Mouse (Mus musculus): ENCODE data around the gene Pde6g.

The Pde6g gene

GRCm38 (mm10) chr11:120453306-120453705 lies at the start of gene Pde6g:
TSS of gene Pde6g (minus strand) at chr11:120453500.
- DNase-seq (ENCODE audit: low read depth, low spot score), result no peak

GRCm38 (mm10) chr11:120501701-120502100 lies 48.4 kb upstream of the Pde6g start:
- no peak for DNase-seq (ENCODE audit: low read depth, low spot score)

- no peak for DNase-seq (ENCODE audit: low read depth, low spot score)
Observed at GRCm38 (mm10) chr11:120501018-120501417, 47.7 kb upstream of the Pde6g start.

GRCm38 (mm10) chr11:120500357-120500756 lies 47.1 kb upstream of the Pde6g start:
- DNase-seq (ENCODE audit: low read depth, low spot score), result no peak

GRCm38 (mm10) chr11:120499894-120500293 lies 46.6 kb upstream of the Pde6g start:
- no peak for DNase-seq (ENCODE audit: low read depth, low spot score)

DNA sequence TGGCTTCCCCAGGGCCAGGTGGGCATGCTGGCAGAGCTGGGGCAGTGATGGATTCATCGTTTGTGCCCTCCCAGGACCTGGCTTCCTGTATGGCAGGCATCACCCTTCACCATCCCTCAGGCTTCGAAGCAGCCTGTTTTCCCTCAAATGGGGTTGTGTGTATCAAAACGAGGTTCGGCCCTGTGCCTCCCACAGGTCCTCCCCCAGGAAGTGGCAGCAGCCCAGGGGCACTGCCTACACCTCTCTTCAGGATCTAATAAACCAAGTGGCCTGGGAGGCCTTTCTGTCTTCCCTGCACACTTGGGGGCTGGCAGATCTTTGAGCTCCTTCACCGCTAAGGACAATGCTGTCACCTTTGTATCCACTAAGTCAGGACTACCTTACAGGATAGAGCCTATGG lies 45.6 kb upstream of the Pde6g start:
- no peak for DNase-seq (ENCODE audit: low read depth, low spot score)

DNA sequence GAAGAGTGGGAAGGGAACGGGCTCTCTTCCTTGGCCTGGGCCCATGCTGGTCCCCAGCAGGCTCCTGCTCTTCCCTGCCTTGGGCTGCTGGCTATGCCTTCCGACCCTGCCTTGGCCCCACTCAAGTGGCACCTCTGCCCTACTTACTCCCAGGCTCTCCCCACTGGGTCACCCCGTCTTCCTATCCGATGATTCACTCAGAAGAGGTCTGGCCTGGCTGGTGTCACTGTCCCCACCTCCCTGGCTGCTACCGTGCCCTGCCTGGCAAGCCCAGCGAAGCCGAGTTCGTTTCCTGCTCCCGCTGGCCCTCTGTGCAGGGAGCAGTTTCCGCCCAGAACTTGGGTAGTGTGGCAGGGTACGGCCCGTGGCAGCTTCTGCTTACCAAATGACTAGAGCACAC lies 44.9 kb upstream of the Pde6g start:
- DNase-seq (ENCODE audit: low read depth, low spot score), result no peak

- no peak for DNase-seq (ENCODE audit: low read depth, low spot score)
Observed at GRCm38 (mm10) chr11:120497436-120497835, 44.1 kb upstream of the Pde6g start.

DNA sequence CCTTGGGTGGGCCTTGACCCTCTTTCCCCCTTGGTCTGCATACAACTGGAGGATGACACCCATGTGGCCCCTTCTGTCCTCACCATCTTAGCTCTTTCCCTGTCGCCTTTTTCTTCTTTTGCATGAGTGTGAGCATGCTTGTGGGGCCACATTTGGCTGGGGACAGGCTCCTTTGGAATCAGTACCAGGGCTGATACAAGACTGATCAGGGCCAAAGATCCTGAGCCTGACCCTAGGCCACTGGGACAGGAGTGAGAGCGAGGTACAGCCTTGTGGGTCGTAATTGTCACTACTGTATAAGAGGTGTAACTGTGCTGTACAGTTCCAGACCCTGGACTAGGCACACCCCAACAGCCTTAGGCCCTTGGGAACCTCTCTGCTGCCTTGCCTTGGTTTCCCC lies 40.6 kb upstream of the Pde6g start:
- no peak for DNase-seq (ENCODE audit: low read depth, low spot score)

GRCm38 (mm10) chr11:120493351-120493750 lies 40.1 kb upstream of the Pde6g start:
- no peak for DNase-seq (ENCODE audit: low read depth, low spot score)

GRCm38 (mm10) chr11:120492878-120493203 lies 39.5 kb upstream of the Pde6g start:
- DNase-seq (ENCODE audit: low read depth, low spot score), result peak; percentile 22

- peak; percentile 58 for DNase-seq (ENCODE audit: low read depth, low spot score)
Observed at GRCm38 (mm10) chr11:120492024-120492877, 39.0 kb upstream of the Pde6g start.

GRCm38 (mm10) chr11:120491317-120492023 lies 38.2 kb upstream of the Pde6g start, which contains the start of gene Slc25a10:
TSS of gene Slc25a10 (plus strand) at chr11:120491840.
- DNase-seq (ENCODE audit: low read depth, low spot score), result peak; percentile 91

GRCm38 (mm10) chr11:120490291-120491046 lies 37.2 kb upstream of the Pde6g start:
- no peak for DNase-seq (ENCODE audit: low read depth, low spot score)

- peak; percentile 91 for DNase-seq (ENCODE audit: low read depth, low spot score)
Observed at GRCm38 (mm10) chr11:120489054-120489761, 35.9 kb upstream of the Pde6g start.

GRCm38 (mm10) chr11:120488516-120488915 lies 35.2 kb upstream of the Pde6g start:
- no peak for DNase-seq (ENCODE audit: low read depth, low spot score)

- no peak for DNase-seq (ENCODE audit: low read depth, low spot score)
Observed at GRCm38 (mm10) chr11:120485251-120485650, 32.0 kb upstream of the Pde6g start.

GRCm38 (mm10) chr11:120484265-120484981 lies 31.1 kb upstream of the Pde6g start, which contains the start of gene Mrpl12:
TSS of gene Mrpl12 (plus strand) at chr11:120484613.
- peak; percentile 99 for DNase-seq (ENCODE audit: low read depth, low spot score)

- no peak for DNase-seq (ENCODE audit: low read depth, low spot score)
Observed at GRCm38 (mm10) chr11:120483448-120483934, 30.2 kb upstream of the Pde6g start.

DNA sequence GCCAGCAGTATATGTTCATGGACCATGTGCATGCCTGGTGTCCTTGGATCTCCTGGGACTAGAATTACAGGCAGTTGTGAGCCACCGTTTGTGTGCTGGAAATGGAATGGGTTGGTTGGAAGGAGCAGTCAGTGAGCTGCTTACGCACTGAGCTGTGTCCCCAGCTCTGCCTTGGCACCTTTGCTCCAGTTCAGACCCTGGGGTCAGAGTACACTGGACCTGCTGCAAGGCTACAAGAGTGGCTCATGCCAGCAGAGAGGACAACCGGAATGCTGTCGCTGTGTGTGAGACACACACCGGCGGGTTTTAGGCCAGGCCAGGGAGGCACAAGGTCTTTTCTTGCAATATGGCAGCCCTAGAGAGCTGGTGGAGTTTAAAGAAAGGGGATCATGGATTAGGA lies 18.8 kb upstream of the Pde6g start:
- no peak for DNase-seq (ENCODE audit: low read depth, low spot score)

GRCm38 (mm10) chr11:120467736-120468092 lies 14.4 kb upstream of the Pde6g start:
- no peak for DNase-seq (ENCODE audit: low read depth, low spot score)

Data from brain, adult 2 months (tissue).